Mouse (Mus musculus) lung, adult 2 months (tissue): ENCODE data around the gene Ppm1m.

Experiments
- CTCF ChIP-seq: fragments of 200-500 bp; IDR thresholded peaks from 2 replicates; pipeline ENCODE4 v1.5.1; 2011; ENCODE audit warnings: mild to moderate bottlenecking, low read length, control low read depth; ENCODE audit not compliant: insufficient read depth
- POLR2A ChIP-seq: fragments of 200-500 bp; IDR thresholded peaks from 2 replicates; pipeline ENCODE4 v1.6.1; 2011; ENCODE audit warnings: low read depth, mild to moderate bottlenecking, control low read depth, low read length, borderline replicate concordance; ENCODE audit errors: extremely low read depth

- no peak for TF ChIP-seq CTCF
- no peak for TF ChIP-seq POLR2A
Measured at GRCm38 (mm10) chr9:106191355-106191754, 8.2 kb downstream of the Ppm1m start.
